Mouse (Mus musculus) granulocyte monocyte progenitor cell, adult 5-6 weeks (primary cell): ENCODE measurements around the gene Dnaic1. TPM values are rescaled to one million over a fixed set of nuclear protein-coding genes. Genes with fewer than 3 reads are reported as not detected.
"Not testable (repeated sequence)": the region's sequence is repeated elsewhere in the genome, so short reads cannot be mapped to it uniquely, and the experiment has no call there.

Experiments used
- ATAC-seq: replicated peaks from 2 replicates; pipeline ENCODE4 v1.8.0; 2016; ENCODE audit warnings: mild to moderate bottlenecking, moderate TSS enrichment, inconsistent platforms; ENCODE audit not compliant: poor library complexity, severe bottlenecking
- total RNA-seq, 2 experiments: library from RNA; stranded (forward) in 1 of 2; stranded (reverse) in 1 of 2; fragments of 200-712, 200-1000 nt in 1 of 2; fragments of >200 nt in 1 of 2; fragmentation: Nextera tagmentation in 1 of 2; gene quantifications; 2 replicates each; pipeline ENCODE4 v1.2.3; 2014 to 2017

Dnaic1 gene
- total RNA-seq, 2 experiments from 2014 or later, result not detected

DNA sequence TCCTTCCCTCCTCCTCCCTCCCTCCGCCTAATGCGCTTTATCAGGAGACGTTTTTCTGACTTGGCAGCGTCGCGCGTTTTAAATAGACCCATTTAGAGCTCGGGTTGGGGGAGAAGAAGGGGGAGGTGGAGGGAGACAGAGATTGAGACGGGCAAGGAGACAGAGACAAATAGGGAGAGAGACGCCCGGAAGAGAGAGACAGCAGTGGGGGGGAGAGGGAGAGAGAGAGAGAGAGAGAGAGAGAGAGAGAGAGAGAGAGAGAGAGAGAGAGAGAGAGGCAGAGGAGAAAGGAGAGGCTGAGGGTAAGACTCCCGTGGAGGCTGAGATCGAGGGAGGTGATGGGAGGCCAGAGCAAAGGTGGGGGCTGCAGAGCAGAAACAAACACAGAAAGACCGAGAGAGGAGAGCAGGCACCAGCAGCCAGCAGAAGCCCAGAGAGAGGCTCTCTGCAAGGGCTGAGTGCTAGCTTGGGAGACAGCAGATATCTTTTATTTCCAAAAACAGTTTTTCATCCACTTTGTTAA, 115.4 kb downstream of the Dnaic1 start:
- not testable (repeated sequence) for ATAC-seq

DNA sequence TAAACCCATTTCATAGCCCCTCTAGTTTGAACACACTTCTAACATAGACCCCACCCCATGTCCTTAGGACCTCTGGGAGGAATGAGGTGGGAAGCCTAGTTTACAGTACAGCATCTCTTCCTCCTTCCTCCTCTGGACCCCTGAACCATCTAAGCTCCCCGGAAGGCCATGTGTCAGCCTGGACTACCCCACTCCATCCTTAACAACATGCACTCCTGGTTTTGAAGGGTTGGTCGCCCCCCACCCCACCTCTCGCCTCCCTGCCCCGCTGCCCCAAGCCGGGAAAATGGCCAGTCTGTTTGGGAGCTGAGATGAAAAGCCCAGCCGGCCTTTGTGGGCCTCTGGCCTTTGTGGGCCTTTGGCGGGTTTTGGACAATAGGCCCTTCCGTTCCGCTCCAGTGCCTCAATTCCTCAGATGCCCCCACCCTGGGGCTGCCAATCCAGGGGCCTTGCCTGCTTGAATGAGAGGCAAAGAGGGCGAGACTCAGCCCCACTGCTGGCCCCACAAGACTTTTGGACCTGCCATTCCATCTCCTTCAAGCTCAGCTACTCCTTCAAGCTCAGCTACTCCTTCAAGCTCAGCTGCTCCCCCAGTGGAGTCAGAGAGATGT, 116.4 kb downstream of the Dnaic1 start:
- not testable (repeated sequence) for ATAC-seq

Other genes starting within 250 kb of the Dnaic1 start
- gene Ubap1, start 220.8 kb upstream of the Dnaic1 start, total RNA-seq (2014; fragmentation: Nextera tagmentation), result 16.7 and 35.6 TPM in 2 replicates
- gene Ubap1, start 220.8 kb upstream of the Dnaic1 start, total RNA-seq (2017), result 20.5 and 28.2 TPM in 2 replicates
- gene Kif24, start 104.9 kb upstream of the Dnaic1 start, total RNA-seq (2014; fragmentation: Nextera tagmentation), result 23.2 and 35.0 TPM in 2 replicates
- 12.8 and 15.4 TPM in 2 replicates for gene Kif24, start 104.9 kb upstream of the Dnaic1 start, total RNA-seq (2017)
- gene Nudt2, start 104.6 kb upstream of the Dnaic1 start, total RNA-seq (2014; fragmentation: Nextera tagmentation), result 12.3 and 72.3 TPM in 2 replicates
- 15.1 and 26.5 TPM in 2 replicates for gene Nudt2, start 104.6 kb upstream of the Dnaic1 start, total RNA-seq (2017)
- gene AI464131, start 66.7 kb upstream of the Dnaic1 start, total RNA-seq (2014; fragmentation: Nextera tagmentation), result not detected in 2 replicates
- not detected in 2 replicates for gene AI464131, start 66.7 kb upstream of the Dnaic1 start, total RNA-seq (2017)
- 1.9 TPM in 1 of 2 replicates, not detected in the other for gene 1110017D15Rik, start 52.4 kb upstream of the Dnaic1 start, total RNA-seq (2014; fragmentation: Nextera tagmentation)
- not detected in 2 replicates for gene 1110017D15Rik, start 52.4 kb upstream of the Dnaic1 start, total RNA-seq (2017)
- 2.6 and 3.2 TPM in 2 replicates for gene Fam219a, start 237 bp upstream of the Dnaic1 start, total RNA-seq (2014; fragmentation: Nextera tagmentation)
- gene Fam219a, start 237 bp upstream of the Dnaic1 start, total RNA-seq (2017), result 0.26 and 1.9 TPM in 2 replicates
- not detected in 2 replicates for gene Enho, start 70.5 kb downstream of the Dnaic1 start, total RNA-seq (2014; fragmentation: Nextera tagmentation)
- gene Enho, start 70.5 kb downstream of the Dnaic1 start, total RNA-seq (2017), result not detected in 2 replicates
- gene Cntfr, start 127.3 kb downstream of the Dnaic1 start, total RNA-seq (2014; fragmentation: Nextera tagmentation), result not detected in 2 replicates
- not detected in 2 replicates for gene Cntfr, start 127.3 kb downstream of the Dnaic1 start, total RNA-seq (2017)
- 66.9 and 71.4 TPM in 2 replicates for gene Il11ra1, start 130.2 kb downstream of the Dnaic1 start, total RNA-seq (2014; fragmentation: Nextera tagmentation)
- 102 and 103 TPM in 2 replicates for gene Il11ra1, start 130.2 kb downstream of the Dnaic1 start, total RNA-seq (2017)
- gene Rpp25l, start 143.8 kb downstream of the Dnaic1 start, total RNA-seq (2014; fragmentation: Nextera tagmentation), result 23.0 and 45.3 TPM in 2 replicates
- gene Rpp25l, start 143.8 kb downstream of the Dnaic1 start, total RNA-seq (2017), result 15.0 and 20.1 TPM in 2 replicates
- gene Dctn3, start 153.4 kb downstream of the Dnaic1 start, total RNA-seq (2014; fragmentation: Nextera tagmentation), result 56.6 and 61.4 TPM in 2 replicates
- gene Dctn3, start 153.4 kb downstream of the Dnaic1 start, total RNA-seq (2017), result 45.6 and 72.8 TPM in 2 replicates
- not detected in 2 replicates for gene Arid3c, start 161.4 kb downstream of the Dnaic1 start, total RNA-seq (2014; fragmentation: Nextera tagmentation)
- gene Arid3c, start 161.4 kb downstream of the Dnaic1 start, total RNA-seq (2017), result not detected in 2 replicates
- 26.7 and 27.2 TPM in 2 replicates for gene Galt, start 185.5 kb downstream of the Dnaic1 start, total RNA-seq (2014; fragmentation: Nextera tagmentation)
- gene Galt, start 185.5 kb downstream of the Dnaic1 start, total RNA-seq (2017), result 33.0 and 39.2 TPM in 2 replicates
- 46.7 and 68.6 TPM in 2 replicates for gene Sigmar1, start 186.4 kb downstream of the Dnaic1 start, total RNA-seq (2014; fragmentation: Nextera tagmentation)
- 32.9 and 59.9 TPM in 2 replicates for gene Sigmar1, start 186.4 kb downstream of the Dnaic1 start, total RNA-seq (2017)
- gene Ccl27a, start 204.5 kb downstream of the Dnaic1 start, total RNA-seq (2014; fragmentation: Nextera tagmentation), result 25.1 and 25.6 TPM in 2 replicates
- gene Ccl27a, start 204.5 kb downstream of the Dnaic1 start, total RNA-seq (2017), result 5.4 and 10.3 TPM in 2 replicates